Mouse (Mus musculus) c-Kit-positive CD71-positive TER-119-negative erythroid progenitor cells, embryonic 14.5 days (primary cell): ENCODE results near the gene Cenpb.
"Not testable (repeated sequence)": the region's sequence is repeated elsewhere in the genome, so short reads cannot be mapped to it uniquely, and the experiment has no call there.

Experiments
- DNase-seq: peaks from one replicate; pipeline ENCODE4 v3.0.0-alpha.2; 2013; ENCODE audit warnings: low read depth

The Cenpb gene

GRCm38 (mm10) chr2:131179990-131180587 lies at the start of gene Cenpb:
Cenpb (minus strand) TSS chr2:131180067.
- no peak for DNase-seq

GRCm38 (mm10) chr2:131227243-131227642 lies 47.4 kb upstream of the Cenpb start:
- no peak for DNase-seq

GRCm38 (mm10) chr2:131226669-131227068 lies 46.8 kb upstream of the Cenpb start:
- not testable (repeated sequence) for DNase-seq

- no peak for DNase-seq
Measured at GRCm38 (mm10) chr2:131225178-131225577, 45.3 kb upstream of the Cenpb start.

GRCm38 (mm10) chr2:131223569-131223968 lies 43.7 kb upstream of the Cenpb start:
- peak; percentile 70 for DNase-seq

- no peak for DNase-seq
Measured at GRCm38 (mm10) chr2:131222562-131222961, 42.7 kb upstream of the Cenpb start.

GRCm38 (mm10) chr2:131221853-131222515 lies 42.1 kb upstream of the Cenpb start:
- no peak for DNase-seq

- no peak for DNase-seq
Measured at GRCm38 (mm10) chr2:131220030-131220429, 40.2 kb upstream of the Cenpb start.

GRCm38 (mm10) chr2:131215941-131216858 lies 36.3 kb upstream of the Cenpb start:
- no peak for DNase-seq

- DNase-seq, result peak; percentile 73
Measured at GRCm38 (mm10) chr2:131213773-131214172, 33.9 kb upstream of the Cenpb start.

- no peak for DNase-seq
Measured at GRCm38 (mm10) chr2:131211026-131211615, 31.3 kb upstream of the Cenpb start.

GRCm38 (mm10) chr2:131209969-131210792 lies 30.3 kb upstream of the Cenpb start:
- DNase-seq, result peak; percentile 83

GRCm38 (mm10) chr2:131209125-131209795 lies 29.4 kb upstream of the Cenpb start:
- DNase-seq, result no peak

GRCm38 (mm10) chr2:131208356-131208755 lies 28.5 kb upstream of the Cenpb start:
- no peak for DNase-seq

- DNase-seq, result no peak
Measured at GRCm38 (mm10) chr2:131206778-131207177, 26.9 kb upstream of the Cenpb start, which contains the start of gene Ap5s1. Ap5s1 (plus strand) TSS chr2:131207078.

GRCm38 (mm10) chr2:131205521-131206182 lies 25.8 kb upstream of the Cenpb start:
- DNase-seq, result peak; percentile 93

GRCm38 (mm10) chr2:131204410-131204981 lies 24.6 kb upstream of the Cenpb start:
- no peak for DNase-seq

GRCm38 (mm10) chr2:131203816-131204409 lies 24.0 kb upstream of the Cenpb start:
- no peak for DNase-seq

GRCm38 (mm10) chr2:131201262-131201661 lies 21.4 kb upstream of the Cenpb start:
- DNase-seq, result no peak
